Mouse (Mus musculus): ENCODE measurements around the gene Abcg8.

Gene Abcg8

DNA sequence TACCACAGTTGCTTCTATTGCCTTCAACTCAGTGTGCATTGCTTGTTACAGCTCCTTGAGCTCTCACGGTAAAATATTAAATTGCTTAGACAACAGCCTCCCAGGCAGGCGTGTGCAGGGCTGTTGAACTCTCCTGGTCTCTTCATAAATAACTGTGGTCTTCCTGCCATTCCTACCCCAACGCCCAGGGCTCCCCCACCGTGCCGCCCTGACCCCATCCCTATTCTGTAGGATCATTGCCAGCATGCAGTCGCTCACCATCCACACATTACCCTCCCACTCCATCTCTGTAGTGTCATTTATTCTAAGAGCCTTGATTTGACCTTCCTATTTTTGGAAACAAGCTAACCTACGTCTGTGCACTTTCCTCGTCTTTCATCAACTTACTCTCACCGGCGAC, 11.0 kb upstream of the Abcg8 start:
- DNase-seq: no peak

DNA sequence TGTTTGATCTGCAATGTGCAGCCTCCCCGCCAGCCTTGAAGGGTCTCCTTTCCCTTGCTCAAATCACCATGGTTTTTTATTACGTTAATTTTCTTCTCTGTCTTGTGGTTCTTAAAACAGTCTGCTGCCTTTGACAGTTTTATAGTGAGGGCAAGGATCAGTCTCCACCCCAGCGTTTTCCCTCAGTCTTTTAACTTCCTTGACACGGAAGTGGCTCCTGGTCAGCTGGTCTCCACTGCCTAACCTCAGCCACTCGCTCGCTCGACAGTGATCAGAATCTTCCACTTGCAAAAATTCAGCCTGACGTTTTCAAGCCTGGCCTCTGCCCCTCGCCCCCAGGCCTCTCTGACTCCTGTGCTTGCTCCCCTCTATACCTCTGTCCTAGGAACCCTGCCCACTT, 10.4 kb upstream of the Abcg8 start:
- no peak for DNase-seq

DNA sequence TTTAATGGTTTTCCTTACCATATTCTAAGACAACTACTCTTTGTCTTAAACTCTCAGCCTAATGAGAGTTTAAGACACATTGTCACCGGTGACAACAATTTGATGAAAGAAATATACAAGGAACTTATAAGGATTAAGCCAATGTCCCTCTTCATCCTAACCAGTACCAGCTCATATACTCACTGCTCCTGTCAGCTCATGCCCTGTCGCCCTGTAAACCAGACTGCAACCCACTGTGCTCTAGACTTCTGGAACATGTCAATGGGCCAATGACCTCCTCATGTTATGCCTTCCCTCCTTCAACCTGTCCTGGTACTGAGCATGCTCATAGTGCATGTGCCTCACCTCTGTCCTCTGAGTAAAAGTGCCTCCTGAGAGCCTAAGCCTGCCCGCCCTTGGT, 8.3 kb upstream of the Abcg8 start:
- DNase-seq: no peak

DNA sequence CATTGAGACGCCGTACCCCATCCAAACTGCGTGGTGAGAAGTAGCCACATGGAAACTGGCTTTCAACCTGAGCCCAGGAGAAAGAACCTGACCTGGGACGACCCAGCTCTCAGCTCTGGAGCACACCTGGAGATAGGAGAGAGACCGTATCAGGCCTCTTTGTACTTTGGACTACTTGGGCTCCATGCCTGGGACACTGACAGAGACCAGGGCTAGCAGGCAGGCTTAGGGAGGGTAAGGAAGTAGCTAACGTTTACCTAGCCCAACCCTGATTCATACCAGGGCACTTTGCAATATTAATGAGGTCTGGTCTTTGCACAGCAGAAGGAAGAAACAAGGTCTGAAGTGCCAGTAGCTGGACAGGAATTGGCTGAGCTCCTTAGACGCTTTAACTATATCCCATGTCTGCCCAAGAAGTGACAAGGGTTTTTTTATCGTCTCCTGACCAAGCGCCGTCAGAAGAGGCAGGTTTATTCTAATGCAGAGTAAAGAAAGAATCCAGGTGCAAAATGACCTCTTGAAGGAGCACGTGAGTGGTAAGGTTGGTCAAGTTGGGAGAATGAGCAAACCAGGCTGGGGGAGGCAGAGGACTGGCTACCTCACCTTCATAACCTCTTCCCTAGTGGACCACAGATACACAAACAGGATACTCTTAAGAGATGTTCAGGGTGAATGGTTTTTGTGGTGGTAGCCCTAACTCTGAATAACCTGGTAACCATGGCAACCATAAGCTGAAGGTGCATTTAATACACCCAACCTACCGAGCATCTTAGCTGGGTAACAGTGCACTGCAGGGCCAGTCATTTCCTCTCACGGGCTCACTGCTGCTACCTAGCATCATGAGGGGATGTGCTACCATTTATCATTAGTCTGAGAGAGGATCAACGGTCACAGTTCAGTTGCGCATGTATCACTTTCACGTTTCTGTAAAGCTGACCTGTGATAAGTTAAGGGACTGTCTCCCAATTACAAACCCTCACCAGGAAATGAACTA, 3.4 kb upstream of the Abcg8 start:
- DNase-seq: no peak

DNA sequence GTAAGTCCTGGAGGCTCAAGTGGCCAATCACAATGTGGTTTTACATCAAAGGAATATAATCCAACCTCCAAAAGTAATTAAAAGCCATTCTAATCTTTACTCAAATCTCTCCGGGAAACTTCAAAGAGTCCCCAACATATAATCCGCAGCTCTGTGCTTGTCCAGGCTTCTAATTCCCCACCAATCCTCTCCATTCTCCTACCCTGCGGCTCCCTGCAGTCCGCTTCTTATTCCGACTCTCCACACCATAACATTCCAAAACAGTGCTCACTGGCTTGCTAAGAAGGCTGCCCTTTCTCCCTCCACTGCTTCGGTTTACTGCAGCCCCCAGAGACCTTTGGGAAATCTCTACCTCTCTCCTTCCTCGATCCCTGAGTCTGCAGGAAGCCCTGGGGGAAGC, 2.1 kb upstream of the Abcg8 start:
- no peak for DNase-seq

DNA sequence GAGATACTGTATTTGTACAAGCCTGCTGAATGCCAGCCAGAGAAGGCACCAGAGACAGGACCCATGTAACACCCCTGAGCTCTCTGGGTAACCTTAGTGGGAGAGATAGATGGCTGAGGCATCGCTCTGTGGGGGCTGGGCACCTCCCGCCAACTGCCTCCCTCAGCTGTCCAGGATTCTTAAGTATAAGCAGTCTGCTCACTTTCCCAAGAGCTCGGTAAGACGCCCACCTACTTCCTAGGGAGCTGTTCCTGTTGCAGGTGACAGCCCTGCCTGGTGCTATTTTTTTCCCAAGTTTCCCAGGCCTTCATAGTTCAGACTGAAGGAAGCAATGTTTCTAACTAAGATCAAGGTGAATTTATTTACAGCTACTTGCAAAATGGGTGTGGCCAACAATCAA, 898 bp upstream of the Abcg8 start:
- no peak for DNase-seq

DNA sequence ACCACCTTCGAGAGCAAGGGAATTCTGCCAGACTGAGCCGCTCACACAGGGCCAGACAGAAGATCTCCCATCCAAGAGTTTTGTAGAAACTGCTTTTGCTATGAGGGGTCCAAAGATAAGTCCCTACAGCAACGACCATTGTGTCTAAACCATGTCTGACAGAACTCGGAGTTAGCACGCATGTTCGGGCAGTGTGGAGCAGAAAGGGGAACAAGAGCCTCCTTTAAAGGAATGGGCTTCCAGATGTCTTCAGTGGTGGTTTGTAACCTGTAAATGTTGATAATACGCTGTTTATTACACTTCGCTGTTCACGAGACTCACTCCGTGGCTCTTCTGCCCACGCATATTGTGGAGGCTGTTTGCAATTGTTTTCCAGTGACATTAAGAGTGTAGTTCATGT, 1.5 kb downstream of the Abcg8 start:
- no peak for DNase-seq

DNA sequence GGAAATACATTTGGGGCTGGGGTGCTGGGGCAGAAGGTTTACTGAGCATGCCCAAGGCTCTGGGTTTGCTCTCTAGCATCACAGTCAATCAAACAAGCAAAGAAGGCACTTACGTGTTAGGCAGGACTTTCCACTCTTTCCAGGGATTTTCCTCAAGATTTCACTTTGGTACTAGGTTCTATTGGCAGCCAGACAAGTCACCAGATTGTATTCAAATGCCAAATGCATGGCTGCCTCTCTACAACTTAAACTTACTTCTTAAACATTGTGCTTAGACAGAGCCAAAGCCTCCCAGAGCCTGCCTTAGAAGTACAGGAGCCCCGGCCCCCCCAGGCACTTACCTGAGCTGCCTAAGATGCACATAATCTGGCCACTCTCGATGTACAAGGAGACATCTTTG, 5.6 kb downstream of the Abcg8 start:
- no peak for DNase-seq

DNA sequence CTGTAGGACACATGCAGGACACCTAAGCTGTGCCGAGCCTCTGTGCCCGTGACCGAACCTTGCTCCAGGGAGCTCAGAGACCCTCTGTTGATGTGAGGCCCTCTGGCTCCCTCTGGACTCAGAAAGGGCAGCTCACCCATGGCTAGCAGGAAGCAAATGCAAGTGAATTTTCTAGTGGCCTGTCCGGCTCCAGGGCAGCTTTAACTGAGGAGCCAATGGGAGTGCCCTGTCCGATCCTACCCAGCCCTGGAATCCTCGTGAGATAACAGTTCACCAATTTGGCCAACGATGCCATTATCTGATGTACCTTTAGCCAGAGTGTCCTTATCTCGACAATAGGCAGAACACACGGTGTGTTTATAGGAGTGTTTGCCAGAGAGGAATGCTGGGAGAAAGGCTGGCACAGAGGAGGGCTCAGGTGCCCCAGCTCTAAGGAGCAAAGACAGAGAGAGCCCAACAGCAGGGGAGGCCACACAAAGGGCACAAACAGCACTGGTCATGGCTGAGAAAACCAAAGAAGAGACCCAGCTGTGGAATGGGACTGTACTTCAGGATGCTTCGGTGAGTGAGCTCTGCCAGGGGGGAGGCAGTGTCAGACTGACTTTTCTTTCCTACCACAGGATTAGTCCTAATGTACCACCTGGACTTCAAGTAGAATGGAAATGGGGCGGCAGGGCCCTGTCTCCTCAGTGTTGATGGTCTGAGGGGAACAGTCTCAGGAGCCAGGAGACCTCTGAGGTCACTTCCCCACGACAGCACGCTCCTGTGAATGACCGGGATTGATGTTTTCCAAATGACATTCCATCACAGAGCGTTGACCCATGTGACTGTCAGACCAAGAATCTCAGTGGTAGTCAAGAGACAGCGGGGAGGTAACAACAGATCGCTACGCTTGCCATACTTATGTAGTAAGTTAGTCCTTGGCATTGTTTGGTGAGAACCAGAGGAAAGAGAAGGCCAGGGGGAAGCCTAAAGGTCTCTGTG, 6.9 kb downstream of the Abcg8 start, which contains the start of gene Abcg5:
Abcg5 (minus strand) TSS at position 278 of the 984 bp plus-strand sequence.
- DNase-seq: no peak

DNA sequence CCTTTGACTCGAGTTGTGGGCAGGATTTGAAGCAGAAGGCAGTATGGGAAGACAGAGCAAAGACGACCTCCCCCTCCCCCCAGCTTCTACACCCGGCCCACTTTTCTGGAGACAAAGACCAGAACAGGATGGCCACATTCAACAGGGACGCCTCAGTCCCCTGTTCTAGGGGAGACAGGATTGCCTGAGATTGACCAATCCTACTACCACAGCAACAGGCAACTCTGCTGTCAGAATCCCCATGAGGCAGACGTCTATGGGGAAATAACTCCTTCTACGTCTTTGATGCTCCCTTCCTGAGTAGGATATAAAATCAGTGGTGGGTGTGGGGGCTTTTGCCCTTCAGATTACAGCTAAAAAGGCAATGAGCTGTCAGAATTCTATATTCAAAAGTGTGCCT, 8.2 kb downstream of the Abcg8 start:
- no peak for DNase-seq

DNA sequence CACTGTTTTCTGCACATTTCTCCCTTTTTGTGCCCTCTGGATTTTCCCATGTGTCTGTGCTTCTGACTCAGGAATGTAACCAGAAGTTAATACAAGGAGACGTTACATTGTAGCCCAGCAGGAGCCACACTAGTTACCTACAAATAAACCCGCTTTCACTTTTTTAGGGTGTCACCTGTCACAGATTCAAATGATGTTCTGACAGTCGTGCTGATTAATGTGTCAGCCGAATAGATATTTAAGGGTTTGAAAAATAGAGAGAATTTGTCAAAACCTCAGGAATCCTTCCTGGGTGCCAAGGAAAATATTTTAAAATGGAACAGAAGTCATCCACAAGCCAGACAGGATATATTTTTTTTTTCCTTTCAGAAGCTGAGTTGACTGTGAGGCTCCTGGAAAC, 9.2 kb downstream of the Abcg8 start:
- no peak for DNase-seq

DNA sequence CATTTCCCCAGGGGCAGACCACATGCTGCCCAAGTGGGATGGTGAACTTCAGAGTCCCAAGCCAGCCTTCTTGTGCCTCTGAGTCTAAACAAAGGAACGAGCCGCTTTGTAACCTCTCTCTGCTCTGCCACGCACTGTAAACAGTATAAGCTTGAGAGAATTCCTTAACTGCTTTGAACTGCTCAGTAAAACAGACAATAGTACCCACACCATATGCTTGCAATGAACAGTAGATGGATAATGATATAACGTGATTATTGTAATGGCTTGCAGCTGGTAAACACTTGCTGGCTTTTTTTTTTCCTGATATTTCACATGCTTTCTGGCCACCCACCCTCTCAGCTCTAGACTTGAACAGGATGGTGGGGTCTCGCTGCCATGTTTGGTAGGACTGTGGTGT, 11.9 kb downstream of the Abcg8 start:
- DNase-seq: no peak

DNA sequence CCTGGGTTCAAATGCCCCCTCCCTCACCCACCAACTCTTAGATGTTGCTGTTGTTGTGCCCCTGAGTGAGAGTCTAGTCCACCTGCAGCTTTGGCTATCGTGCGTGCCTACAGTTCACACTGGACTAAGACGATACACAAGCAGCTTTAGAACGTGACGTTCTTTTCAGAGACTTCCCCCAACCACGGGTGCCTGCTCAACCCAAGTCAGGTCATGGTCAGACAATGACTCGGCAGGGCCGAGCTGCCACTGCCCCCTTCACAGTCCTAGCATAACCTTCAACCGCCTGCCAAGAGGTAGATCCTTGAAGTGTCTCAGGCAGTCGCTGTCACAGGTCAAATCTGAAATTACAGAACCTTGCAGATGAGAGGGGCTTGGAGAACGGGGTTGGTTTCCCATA, 12.7 kb downstream of the Abcg8 start:
- DNase-seq: no peak

DNA sequence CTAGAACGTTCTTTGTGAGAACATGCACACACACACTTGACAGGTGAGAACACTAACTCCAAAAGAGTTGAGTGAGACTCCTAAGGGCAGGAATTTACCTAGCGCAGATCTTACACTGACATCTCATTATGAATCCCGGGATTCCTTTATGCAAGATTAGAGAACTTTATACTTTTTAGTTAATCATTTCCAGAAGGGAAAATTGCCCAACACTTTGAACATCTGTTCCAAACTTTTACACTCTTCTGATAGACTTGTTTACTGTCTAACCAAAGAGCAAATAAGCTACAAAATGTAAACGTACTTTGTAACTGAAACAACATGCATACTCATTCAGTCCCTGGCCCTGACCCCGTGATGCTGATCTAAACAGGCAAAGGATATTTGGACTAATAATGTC, 13.2 kb downstream of the Abcg8 start:
- no peak for DNase-seq

DNA sequence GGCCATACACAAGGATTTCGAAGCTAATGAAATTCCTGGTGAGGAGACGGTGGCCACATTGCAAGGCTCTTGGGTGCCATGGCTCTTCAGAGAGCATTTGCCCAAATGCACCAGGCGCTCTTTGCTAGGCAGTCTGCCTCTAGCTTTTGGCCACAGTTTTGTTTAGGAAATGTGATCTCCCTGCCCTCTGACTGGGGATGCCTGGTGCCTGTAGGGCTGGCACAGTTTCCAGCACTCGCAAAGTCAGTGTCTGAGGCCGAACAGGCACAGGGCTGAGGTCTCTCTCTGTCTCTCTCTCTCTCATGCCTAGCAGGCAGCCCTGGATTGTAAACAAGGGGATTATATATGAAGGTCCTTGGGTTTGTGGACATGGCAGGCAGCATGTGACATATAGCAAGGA, 14.0 kb downstream of the Abcg8 start:
- no peak for DNase-seq

DNA sequence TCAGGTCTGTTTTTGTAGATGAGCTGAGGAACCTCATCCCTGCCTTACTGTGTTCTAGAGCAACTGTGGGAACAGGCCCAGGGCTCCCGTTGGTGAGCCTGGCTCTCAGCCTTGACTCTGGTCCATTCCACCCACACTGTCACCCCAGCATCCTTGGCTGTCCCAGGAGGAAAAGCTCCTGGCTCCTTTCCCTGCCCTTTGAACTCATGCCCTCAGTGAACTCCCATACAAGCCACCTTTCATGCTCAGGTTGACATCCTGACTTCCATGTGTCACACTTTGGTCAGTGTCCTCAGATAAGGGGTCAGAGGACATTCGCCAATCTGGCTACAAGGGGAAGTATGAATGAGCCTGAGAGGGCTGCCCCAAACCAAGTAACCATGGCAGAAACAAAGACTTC, 17.6 kb downstream of the Abcg8 start:
- DNase-seq: no peak

DNA sequence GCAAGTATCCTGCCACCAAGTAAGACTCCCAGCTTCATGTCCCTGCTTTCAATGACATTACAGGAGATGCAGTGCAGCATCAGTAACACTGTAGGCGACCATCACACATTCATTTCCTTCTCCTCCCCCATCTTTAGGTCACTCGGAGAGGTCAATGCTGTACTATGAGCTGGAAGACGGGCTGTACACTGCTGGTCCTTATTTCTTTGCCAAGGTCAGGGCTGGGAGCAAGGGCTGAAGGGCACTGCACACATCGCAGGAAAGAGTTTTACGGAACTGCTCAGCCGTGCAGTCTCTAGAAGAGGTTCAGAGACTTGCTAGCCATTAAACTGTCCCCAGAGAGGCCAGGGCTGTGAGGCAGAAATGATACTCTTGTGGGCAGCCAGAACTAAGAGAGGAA, 20.4 kb downstream of the Abcg8 start:
- no peak for DNase-seq

DNA sequence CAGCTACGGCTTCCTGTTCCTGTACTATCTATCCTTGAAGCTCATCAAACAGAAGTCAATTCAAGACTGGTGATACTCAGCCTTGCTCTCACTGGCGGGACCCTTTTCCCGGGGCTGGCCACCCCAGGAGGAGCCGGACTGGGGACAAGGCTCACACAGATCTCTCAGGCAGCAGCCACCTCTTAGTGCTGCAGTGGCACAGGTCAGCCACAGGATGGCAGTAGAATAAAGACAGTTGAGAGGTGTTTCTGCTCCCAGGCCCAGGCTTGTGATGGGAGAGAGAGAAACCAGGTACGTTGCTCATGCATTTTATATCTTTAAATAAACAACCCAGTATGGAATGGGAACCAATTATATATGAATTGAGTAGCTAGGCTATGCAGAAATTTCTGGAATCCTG, 22.6 kb downstream of the Abcg8 start:
- DNase-seq: peak; percentile 78

DNA sequence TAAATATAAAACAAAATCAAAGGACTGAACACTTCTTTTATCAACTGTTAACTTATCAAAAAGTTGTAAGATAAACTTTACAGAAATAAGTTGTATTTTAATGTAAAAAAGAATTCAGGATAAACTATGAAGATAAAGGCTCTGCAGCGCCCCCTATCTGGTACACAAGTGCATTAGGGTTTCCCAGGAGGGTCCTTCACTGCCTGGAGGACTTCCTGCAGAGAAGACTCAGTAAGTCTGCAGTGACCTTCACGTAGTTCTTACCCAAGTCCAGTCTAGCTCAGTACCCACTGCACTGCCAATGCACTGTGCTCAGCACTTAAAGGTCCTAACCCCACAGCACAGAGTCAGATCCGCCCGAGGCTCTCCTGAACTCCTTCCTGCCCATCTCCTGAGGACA, 31.3 kb downstream of the Abcg8 start:
- no peak for DNase-seq

DNA sequence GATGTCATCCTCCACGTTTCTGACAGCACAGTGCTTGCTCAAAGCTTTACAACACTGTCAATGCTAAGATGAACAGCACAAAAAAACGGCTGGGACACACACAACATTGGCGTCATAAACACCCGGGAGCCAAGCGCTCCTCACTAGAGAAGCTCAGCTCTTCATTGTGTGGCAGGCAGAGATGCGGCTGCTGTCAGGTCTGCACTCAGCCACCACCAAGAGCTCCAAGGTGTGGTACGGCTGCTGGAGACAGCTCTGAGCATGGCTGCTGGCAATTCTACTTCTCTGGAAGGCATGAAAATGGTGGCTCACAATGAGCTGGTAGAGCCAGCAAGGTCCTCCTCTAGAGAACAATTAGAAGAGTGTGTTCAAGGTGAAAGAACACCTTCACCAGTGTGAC, 32.7 kb downstream of the Abcg8 start:
- DNase-seq: no peak

DNA sequence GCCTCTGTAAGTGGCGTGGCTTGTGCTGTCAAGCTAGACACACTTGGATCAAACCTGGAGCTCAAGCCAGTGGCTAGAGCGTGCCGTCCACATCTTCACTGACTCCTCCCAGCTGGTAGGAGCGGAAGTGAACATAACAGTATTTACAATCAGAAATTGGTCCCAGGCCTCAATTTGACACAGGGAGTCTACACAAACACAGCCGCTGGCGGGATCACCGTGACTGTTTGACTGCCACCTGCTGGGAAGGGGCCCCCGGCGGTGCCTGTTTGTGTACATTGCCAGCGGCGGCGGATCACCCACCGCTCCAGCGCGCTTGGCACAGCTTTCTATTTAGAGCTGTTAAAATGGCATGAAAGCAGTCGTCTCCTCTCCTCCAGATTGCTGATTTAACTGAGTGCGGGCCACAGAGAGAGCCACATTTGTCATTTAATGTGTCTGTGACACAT, 33.3 kb downstream of the Abcg8 start:
- DNase-seq: peak; percentile 64

DNA sequence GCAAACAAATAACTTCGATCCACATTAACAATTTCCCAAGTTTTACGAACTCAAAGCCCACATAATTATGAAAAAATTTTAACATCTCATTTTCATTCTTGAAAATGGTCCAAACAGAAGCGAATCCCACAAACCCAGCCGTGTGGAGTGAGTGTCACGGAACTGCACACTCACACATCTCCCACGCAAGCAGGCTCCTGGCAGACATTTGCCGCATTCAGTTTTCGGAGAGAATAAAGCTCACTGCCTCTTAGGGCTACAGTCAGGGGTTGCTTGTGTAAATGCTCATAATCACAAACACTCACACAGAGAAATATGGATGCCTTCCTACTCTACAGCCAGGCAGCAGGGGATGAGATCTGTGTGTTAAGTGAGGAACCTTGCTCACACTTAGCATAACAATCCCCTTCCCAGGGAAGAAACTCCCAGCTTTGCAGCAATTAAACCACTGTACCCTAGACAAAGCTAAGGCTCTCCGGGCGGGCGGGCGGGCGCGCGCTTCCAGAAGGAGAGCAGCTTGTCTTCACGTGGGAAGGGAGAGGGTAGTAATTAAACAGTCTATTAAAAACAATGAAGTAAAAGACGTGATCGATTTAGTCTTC, 37.6 kb downstream of the Abcg8 start:
- DNase-seq: no peak

DNA sequence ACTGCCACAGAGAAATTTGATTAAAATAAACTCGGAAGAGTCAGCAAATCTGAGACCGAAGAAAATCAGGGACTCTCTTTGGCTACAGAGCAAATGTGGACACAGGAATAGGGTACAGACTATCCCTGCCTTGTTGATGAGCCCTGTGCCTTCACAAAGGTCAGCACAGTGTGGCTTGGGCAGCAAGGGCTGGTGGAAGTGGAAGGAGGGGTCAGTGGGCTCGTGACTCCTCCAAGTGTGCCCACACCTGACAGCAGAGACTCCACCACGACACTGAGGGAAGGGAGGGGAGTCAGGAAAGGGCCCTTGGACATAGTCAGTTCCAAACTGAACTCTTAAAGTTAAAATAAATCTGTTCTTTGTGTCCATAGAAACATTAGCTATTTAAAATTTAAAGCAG, 38.8 kb downstream of the Abcg8 start:
- DNase-seq: no peak
